Mouse (Mus musculus): ENCODE measurements at regions not wholly inside any gene's neighbourhood (a gene's known extent, or its start where the extent isn't known, plus 50 kb on each side); places are given as distances from the start of the nearest gene placed in this dataset.

- no peak for ATAC-seq (ENCODE audit: low FRiP score, low read depth)
- H3K9ac ChIP-seq = no peak overlapping the region
- H3K27ac ChIP-seq = no peak overlapping the region
- no peaks in the 10 kb centered on the region for H3K4me1 ChIP-seq
- H3K36me3 ChIP-seq = no peaks in the 10 kb centered on the region
- no peak overlapping the region for H3K4me2 ChIP-seq (replicated peaks)
- H3K9me3 ChIP-seq = no peaks in the 10 kb centered on the region
- no peaks in the 10 kb centered on the region for H3K27me3 ChIP-seq (replicated peaks)
- no peak overlapping the region for H3K4me3 ChIP-seq
Observed at GRCm38 (mm10) chr15:45612954-45613353, 5478.8 kb downstream of the 9330182O14Rik start.

GRCm38 (mm10) chr15:45646256-45646655 lies 5512.1 kb downstream of the 9330182O14Rik start:
- Histone ChIP-seq H3K9ac (no peak overlapping the region), H3K36me3 (no peaks in the 10 kb centered on the region), H3K9me3 (no peaks in the 10 kb centered on the region), H3K27me3 (replicated peaks) (no peaks in the 10 kb centered on the region), H3K27ac (no peak overlapping the region), H3K4me2 (replicated peaks) (no peak overlapping the region), H3K4me1 (no peaks in the 10 kb centered on the region), H3K4me3 (no peak overlapping the region)
- no peak for ATAC-seq (ENCODE audit: low FRiP score, low read depth)

- Histone ChIP-seq H3K27me3 (replicated peaks) (no peaks in the 10 kb centered on the region), H3K27ac (no peak overlapping the region), H3K4me2 (replicated peaks) (no peak overlapping the region), H3K9ac (no peak overlapping the region), H3K9me3 (no peaks in the 10 kb centered on the region), H3K4me3 (no peak overlapping the region), H3K4me1 (no peaks in the 10 kb centered on the region), H3K36me3 (no peaks in the 10 kb centered on the region)
- WGBS = 86% methylated on average over 3 of the region's 3 CpGs
- ATAC-seq (ENCODE audit: low FRiP score, low read depth) = no peak
Observed at GRCm38 (mm10) chr15:45663601-45664000, 5529.4 kb downstream of the 9330182O14Rik start.

DNA sequence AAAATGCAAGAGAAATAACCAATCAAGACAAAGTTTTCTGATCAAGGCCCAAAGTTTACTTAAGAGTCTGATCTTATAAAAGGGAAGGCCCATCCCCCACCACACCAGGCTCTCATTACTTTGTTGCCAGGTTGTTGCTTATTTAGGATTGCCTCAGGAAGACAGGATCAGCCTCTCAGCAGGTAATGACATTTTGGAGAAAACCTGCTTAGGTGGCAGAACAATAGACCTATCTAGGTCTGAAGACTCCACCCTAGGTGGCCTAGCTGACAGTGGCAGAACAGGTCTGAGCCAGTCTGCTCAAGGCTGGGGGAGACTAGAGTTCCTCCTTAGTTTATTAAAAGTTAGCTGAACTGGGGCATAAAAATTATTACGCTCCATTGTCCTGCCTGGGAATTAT lies 5555.3 kb downstream of the 9330182O14Rik start:
- Histone ChIP-seq H3K36me3 (no peaks in the 10 kb centered on the region), H3K4me2 (replicated peaks) (no peak overlapping the region), H3K4me3 (no peak overlapping the region), H3K4me1 (no peaks in the 10 kb centered on the region), H3K9me3 (0 out of 2 replicates have a peak, but pooled peaks cover 9% of the 10 kb centered on the region), H3K27me3 (replicated peaks) (no peaks in the 10 kb centered on the region), H3K9ac (no peak overlapping the region), H3K27ac (no peak overlapping the region)
- ATAC-seq (ENCODE audit: low FRiP score, low read depth) = no peak
- WGBS = 97% methylated on average over 1 of the region's 1 CpGs

DNA sequence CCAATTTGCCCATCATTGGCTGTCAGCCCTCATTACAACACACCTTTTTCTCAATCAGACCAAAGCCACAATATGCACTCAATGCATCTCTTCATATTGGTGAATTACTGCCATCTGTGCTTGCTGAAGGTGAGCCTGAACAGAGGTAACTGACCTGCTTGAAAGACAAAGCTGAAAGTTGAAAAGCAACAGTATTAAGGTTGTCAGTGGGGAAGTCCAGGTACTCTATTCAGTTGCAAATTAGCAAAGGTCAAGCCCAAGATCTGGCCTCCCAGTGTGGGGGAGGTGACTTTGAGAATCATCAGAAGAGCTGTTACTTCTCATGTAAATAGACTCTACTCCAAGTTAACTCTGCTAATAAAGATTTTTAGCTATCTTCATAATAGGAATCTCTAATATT lies 5555.9 kb downstream of the 9330182O14Rik start:
- H3K4me3 ChIP-seq = no peak overlapping the region
- H3K27me3 ChIP-seq (replicated peaks) = no peaks in the 10 kb centered on the region
- no peaks in the 10 kb centered on the region for H3K36me3 ChIP-seq
- no peak for ATAC-seq (ENCODE audit: low FRiP score, low read depth)
- no peak overlapping the region for H3K4me2 ChIP-seq (replicated peaks)
- H3K27ac ChIP-seq = no peak overlapping the region
- no peak overlapping the region for H3K9ac ChIP-seq
- no peaks in the 10 kb centered on the region for H3K4me1 ChIP-seq
- 0 out of 2 replicates have a peak, but pooled peaks cover 9% of the 10 kb centered on the region for H3K9me3 ChIP-seq

- Histone ChIP-seq H3K27ac (no peak overlapping the region), H3K9me3 (no peaks in the 10 kb centered on the region), H3K27me3 (replicated peaks) (no peaks in the 10 kb centered on the region), H3K9ac (no peak overlapping the region), H3K36me3 (no peaks in the 10 kb centered on the region), H3K4me3 (no peak overlapping the region), H3K4me2 (replicated peaks) (no peak overlapping the region), H3K4me1 (no peaks in the 10 kb centered on the region)
- 43% methylated on average over 2 of the region's 2 CpGs for WGBS
- ATAC-seq (ENCODE audit: low FRiP score, low read depth) = peak; percentile 44; the same call in 1 of the 2 replicates
Observed at GRCm38 (mm10) chr15:45711109-45711508, 5576.9 kb downstream of the 9330182O14Rik start.

DNA sequence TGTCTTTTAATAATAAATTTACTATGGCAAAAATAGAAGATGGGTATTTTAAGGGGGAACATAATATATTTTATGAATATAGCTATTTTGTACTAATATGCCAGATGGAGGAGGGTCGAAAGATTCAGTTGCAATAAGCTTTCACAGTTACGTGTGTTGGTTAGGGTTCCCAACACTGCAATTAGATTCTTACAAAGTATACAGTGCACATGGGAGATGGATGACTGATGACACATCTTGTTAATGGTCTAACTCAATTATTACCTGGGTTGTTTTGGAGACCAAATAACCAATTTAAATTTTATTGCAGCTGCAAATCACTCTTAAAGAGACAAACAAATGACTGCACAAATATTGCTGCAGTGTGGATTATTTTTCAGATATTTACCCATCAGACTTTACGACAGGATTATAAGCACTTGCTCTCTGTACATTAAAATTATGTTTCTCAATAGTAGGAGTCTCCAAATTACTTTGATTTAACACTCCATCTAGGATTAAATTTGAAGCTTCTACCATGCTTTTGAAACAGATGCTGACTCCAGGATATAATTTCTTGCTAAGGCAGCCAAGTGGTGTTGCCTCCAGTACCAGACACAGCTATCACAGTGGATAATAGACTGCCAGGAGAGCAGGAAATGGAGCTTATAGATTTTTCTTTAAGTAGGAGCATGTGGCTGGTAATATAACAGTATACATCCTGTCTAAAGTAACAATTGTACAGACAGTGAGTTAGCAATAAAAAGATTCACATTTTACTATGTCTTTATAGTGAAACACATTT lies 5596.4 kb downstream of the 9330182O14Rik start:
- H3K4me2 ChIP-seq (replicated peaks) = no peak overlapping the region
- no peaks in the 10 kb centered on the region for H3K4me1 ChIP-seq
- no peak overlapping the region for H3K4me3 ChIP-seq
- 56% methylated on average over 3 of the region's 3 CpGs for WGBS
- no peak overlapping the region for H3K9ac ChIP-seq
- ATAC-seq (ENCODE audit: low FRiP score, low read depth) = peak; percentile 87
- no peak overlapping the region for H3K27ac ChIP-seq
- H3K9me3 ChIP-seq = no peaks in the 10 kb centered on the region
- H3K27me3 ChIP-seq (replicated peaks) = no peaks in the 10 kb centered on the region
- H3K36me3 ChIP-seq = no peaks in the 10 kb centered on the region

GRCm38 (mm10) chr15:45763225-45763624 lies 5629.1 kb downstream of the 9330182O14Rik start:
- Histone ChIP-seq H3K27ac (no peak overlapping the region), H3K36me3 (no peaks in the 10 kb centered on the region), H3K4me1 (no peaks in the 10 kb centered on the region), H3K4me3 (no peak overlapping the region), H3K9ac (no peak overlapping the region), H3K27me3 (replicated peaks) (no peaks in the 10 kb centered on the region), H3K9me3 (no peaks in the 10 kb centered on the region), H3K4me2 (replicated peaks) (no peak overlapping the region)
- 55% methylated on average over 2 of the region's 2 CpGs for WGBS
- no peak for ATAC-seq (ENCODE audit: low FRiP score, low read depth)
